Mouse (Mus musculus) testis, adult 2 months (tissue): ENCODE data around the gene Hcfc2.

ENCODE experiments used
- CTCF ChIP-seq: fragments of 200-500 bp; IDR thresholded peaks from 2 replicates; pipeline ENCODE4 v1.5.1; 2012; ENCODE audit warnings: low read depth, mild to moderate bottlenecking, inconsistent platforms, low read length, moderate library complexity; ENCODE audit not compliant: control insufficient read depth, insufficient read depth, insufficient replicate concordance
- POLR2A ChIP-seq: fragments of 200-500 bp; IDR thresholded peaks from 2 replicates; pipeline ENCODE4 v1.6.1; 2012; ENCODE audit warnings: low read depth, mild to moderate bottlenecking, inconsistent platforms, low read length, moderate library complexity; ENCODE audit not compliant: control insufficient read depth

DNA sequence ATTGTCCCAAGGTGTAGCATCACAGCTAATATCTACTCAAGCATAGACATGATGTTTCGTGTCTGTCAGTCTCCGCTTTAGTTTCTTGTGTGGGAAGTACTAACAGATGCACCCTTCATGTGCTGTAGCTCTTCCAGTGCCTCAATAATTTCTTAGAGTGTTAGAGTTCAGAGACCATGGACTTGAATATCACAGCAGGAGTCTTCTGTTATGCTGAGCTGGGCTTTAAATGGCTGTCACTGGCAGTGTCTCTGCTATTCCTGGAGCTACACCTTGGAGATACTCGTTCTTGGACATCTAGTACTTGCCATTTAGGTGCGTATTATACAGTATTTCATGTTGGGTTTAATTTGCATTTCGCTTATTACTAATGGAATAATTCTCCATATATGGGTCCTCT, 49.3 kb downstream of the Hcfc2 start:
- TF ChIP-seq CTCF, result no peak
- no peak for TF ChIP-seq POLR2A
